Mouse (Mus musculus) embryonic fibroblast, embryonic 13.5 days (primary cell): ENCODE results near the gene Zfp652.

Experiments used
- CTCF ChIP-seq: IDR thresholded peaks from 2 replicates; pipeline ENCODE4 v1.5.1; 2011; ENCODE audit warnings: mild to moderate bottlenecking, control low read depth, low read length, moderate library complexity, borderline replicate concordance; ENCODE audit not compliant: insufficient read depth
- POLR2A ChIP-seq: IDR thresholded peaks from 2 replicates; pipeline ENCODE4 v1.6.1; 2011; ENCODE audit warnings: low read depth, mild to moderate bottlenecking, control low read depth, low read length, moderate library complexity

DNA sequence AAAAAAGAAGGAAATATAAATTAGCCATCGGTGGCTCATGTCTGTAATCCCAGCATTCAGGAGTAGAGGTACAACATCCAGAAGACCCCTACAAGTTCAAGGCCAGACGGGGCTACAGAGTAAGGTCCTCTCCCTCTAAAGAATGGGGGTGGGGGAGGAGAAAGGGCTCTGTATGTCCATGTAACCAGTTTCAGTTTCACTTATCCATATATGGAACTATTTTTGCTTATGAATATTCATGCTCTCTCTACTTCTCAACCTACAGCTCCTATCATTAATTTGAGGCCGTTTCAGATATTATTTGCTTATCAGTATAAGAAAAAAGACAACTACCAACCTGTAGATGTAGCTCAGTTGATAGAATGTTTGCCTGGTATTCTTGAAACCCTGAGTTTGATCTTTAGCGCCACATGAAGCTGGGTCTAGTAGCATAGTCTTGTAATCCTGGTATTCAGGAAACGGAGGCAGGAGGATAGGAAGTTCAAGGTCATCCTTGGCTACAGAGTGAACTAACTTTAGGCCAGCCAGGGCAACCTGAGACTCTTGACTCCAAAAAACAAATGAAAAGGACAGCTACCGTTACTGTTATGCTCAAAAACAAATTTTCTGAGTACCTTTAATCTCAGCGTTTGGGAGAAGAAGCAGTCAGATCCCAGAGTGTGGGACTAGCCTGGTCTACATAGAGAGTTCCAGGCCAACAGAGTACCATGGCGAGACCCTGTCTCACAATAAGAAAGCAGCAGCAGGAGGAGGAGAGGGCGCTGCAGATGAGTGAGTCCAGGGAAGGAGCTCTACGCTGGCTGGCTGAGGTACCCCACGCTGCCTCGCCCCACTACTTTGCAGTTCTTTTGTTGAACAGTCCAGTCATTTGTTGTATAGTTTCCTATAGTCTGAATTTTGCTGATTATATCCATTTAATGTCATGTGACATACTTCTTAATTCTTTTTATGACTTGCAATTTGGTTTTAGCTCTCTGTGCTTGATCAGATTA, 16.7 kb downstream of the Zfp652 start:
- TF ChIP-seq POLR2A = no peak
- TF ChIP-seq CTCF = no peak
